Mouse (Mus musculus) heart, adult 2 months (tissue): ENCODE results near the gene Opn1sw. TPM values are rescaled to one million over a fixed set of nuclear protein-coding genes. Genes with fewer than 3 reads are reported as not detected.

ENCODE experiments used
- DNase-seq, 2 experiments: peaks; one replicate each; pipeline ENCODE4 v3.0.0; 2021
- H3K27ac ChIP-seq: fragments of 200-600 bp; 2 replicates; pipeline ENCODE4 v1.8.1; 2022
- H3K27me3 ChIP-seq: fragments of 200-500 bp; 2 replicates; pipeline ENCODE4 v1.6.1; 2012; ENCODE audit warnings: mild to moderate bottlenecking, low read length, inconsistent platforms, mixed read lengths; ENCODE audit not compliant: control insufficient read depth, insufficient read depth
- H3K36me3 ChIP-seq: fragments of 200-500 bp; 2 replicates; pipeline ENCODE4 v1.6.1; 2012; ENCODE audit warnings: low read length, inconsistent platforms; ENCODE audit not compliant: control insufficient read depth, insufficient read depth
- H3K4me1 ChIP-seq: fragments of 200-500 bp; 2 replicates; pipeline ENCODE4 v1.6.1; 2011; ENCODE audit warnings: low read length; ENCODE audit not compliant: control insufficient read depth, insufficient read depth
- H3K4me3 ChIP-seq: fragments of 200-600 bp; 2 replicates; pipeline ENCODE4 v1.8.1; 2022
- H3K79me2 ChIP-seq: fragments of 200-500 bp; replicated peaks from 2 replicates; pipeline ENCODE4 v1.6.1; 2012; ENCODE audit warnings: mild to moderate bottlenecking, inconsistent platforms, low read length, moderate library complexity, mixed read lengths; ENCODE audit not compliant: control insufficient read depth, insufficient read depth
- H3K9ac ChIP-seq: fragments of 200-500 bp; 2 replicates; pipeline ENCODE4 v1.6.1; 2012; ENCODE audit warnings: low read depth, mild to moderate bottlenecking, control low read depth, inconsistent platforms, low read length, mixed read lengths
- CTCF ChIP-seq: fragments of 200-600 bp; IDR thresholded peaks from 2 replicates; pipeline ENCODE4 v1.8.1; 2022; ENCODE audit warnings: antibody characterized with exemption, mild to moderate bottlenecking, moderate library complexity
- EP300 ChIP-seq: fragments of 200-500 bp; IDR thresholded peaks from 2 replicates; pipeline ENCODE4 v1.6.1; 2011; ENCODE audit warnings: low read depth, low read length, control low read depth; ENCODE audit not compliant: insufficient read depth
- POLR2A ChIP-seq: fragments of 200-500 bp; IDR thresholded peaks from 2 replicates; pipeline ENCODE4 v1.6.1; 2011; ENCODE audit warnings: mild to moderate bottlenecking, low read depth, low read length, control low read depth; ENCODE audit not compliant: insufficient read depth
- WGBS: fragments of 180-500 bp; shearing (Covaris S2); methylation state at CpG from one replicate; pipeline ENCODE4 v1.1.7; 2018; 5-methylcytosine and 5-hydroxymethylcytosine counted together
- intact Hi-C: fragments of 180-260 bp; cut with DNase I; formaldehyde crosslinking; loops from one replicate; pipeline ENCODE4 v1.15.1; 2025
- polyA plus RNA-seq: library from polyadenylated mRNA; depleted of rRNA; stranded (reverse); fragments of >200 nt; gene quantifications from 2 replicates; pipeline ENCODE4 v1.2.3, GENCODE M21; 2012
- total RNA-seq, 2 experiments: library from RNA; stranded (reverse); gene quantifications; 2 replicates each; pipeline ENCODE4 v1.2.3; 2021

Opn1sw gene
- total and polyA plus RNA-seq, 3 experiments: not detected

DNA sequence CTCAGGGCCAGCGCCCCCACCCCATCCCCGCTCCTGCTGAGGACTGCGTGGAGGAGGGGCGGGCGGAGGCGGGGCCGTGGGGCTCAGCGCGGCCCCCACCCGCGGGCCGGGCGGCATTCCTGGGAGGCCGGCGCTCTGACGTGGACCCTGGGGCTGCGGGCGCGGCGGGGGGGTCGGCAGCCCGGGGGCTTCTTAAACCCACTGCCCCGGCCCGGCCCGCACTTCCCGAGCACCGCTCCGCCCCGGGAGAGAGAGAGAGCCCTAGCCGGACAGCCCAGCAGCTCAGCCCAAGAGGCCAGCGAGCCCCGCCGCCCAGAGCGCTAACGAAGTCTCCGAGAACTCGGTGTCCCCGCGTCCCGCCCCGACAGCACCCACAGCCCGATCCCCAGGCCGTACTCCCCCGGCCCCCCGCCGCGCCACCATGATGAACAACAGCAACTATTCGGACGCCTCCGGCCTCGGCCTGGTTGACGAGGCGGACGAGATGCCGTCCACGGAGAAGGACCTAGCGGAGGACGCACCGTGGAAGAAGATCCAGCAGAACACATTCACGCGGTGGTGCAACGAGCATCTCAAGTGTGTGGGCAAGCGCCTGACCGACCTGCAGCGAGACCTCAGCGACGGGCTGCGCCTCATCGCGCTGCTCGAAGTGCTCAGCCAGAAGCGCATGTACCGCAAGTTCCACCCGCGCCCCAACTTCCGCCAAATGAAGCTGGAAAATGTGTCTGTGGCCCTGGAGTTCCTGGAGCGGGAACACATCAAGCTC, 45.0 kb upstream of the Opn1sw start, which contains the start of gene Flnc:
Flnc (plus strand) TSS at position 219 of the 766 bp plus-strand sequence.
- peak within 1 kb of the TSS; percentile 89 for H3K27ac ChIP-seq
- intact Hi-C loops: loop anchor here (5.0 kb wide), 1 partner anchor 71 kb away; no protein-coding TSS in a partner anchor
- WGBS: under 1% methylated on average over 72 of the region's 77 CpGs
- H3K4me1 ChIP-seq: no peaks in the 10 kb centered on the region; the same call in 1 of the 2 replicates
- H3K4me3 ChIP-seq: peak within 1 kb of the TSS; percentile 65
- no peaks in the 10 kb centered on the region for H3K79me2 ChIP-seq
- TF ChIP-seq EP300: 0 out of 2 replicates have a peak, but pooled peaks have one; percentile 10
- TF ChIP-seq POLR2A: no peak; the same call in 1 of the 2 replicates
- H3K9ac ChIP-seq: peak within 1 kb of the TSS; percentile 79
- H3K36me3 ChIP-seq: no peaks in the 10 kb centered on the region
- DNase-seq: peak; percentile 74 to 78
- no peaks in the 10 kb centered on the region for H3K27me3 ChIP-seq

GRCm38 (mm10) chr6:29432676-29433037, 44.4 kb upstream of the Opn1sw start:
- H3K4me1 ChIP-seq: no peaks in the 10 kb centered on the region; the same call in 1 of the 2 replicates

GRCm38 (mm10) chr6:29432156-29432555, 43.9 kb upstream of the Opn1sw start:
- no peaks in the 10 kb centered on the region for H3K79me2 ChIP-seq
- 50% methylated on average over 3 of the region's 3 CpGs for WGBS
- no peaks in the 10 kb centered on the region for H3K27me3 ChIP-seq
- TF ChIP-seq EP300: no peak
- TF ChIP-seq CTCF: no peak
- TF ChIP-seq POLR2A: no peak
- intact Hi-C loops: loop anchor here (5.0 kb wide), 1 partner anchor 70 kb away; no protein-coding TSS in a partner anchor
- H3K36me3 ChIP-seq: no peaks in the 10 kb centered on the region
- peak overlapping the region; percentile 89 for H3K27ac ChIP-seq
- H3K4me3 ChIP-seq: no peak overlapping the region; the same call in 1 of the 2 replicates
- peak overlapping the region; percentile 23; the same call in 1 of the 2 replicates for H3K9ac ChIP-seq
- no peaks in the 10 kb centered on the region; the same call in 1 of the 2 replicates for H3K4me1 ChIP-seq
- DNase-seq: peak; percentile 51 to 60

More at GRCm38 (mm10) chr6:29432676-29433037, 44.4 kb upstream of the Opn1sw start:
- peak overlapping the region; percentile 79 for H3K9ac ChIP-seq
- H3K27me3 ChIP-seq: no peaks in the 10 kb centered on the region
- intact Hi-C loops: loop anchor here (5.0 kb wide), 1 partner anchor 70 kb away; no protein-coding TSS in a partner anchor
- peak overlapping the region; percentile 89 for H3K27ac ChIP-seq
- no peak for DNase-seq
- TF ChIP-seq POLR2A (no peak), EP300 (no peak), CTCF (no peak)
- H3K36me3 ChIP-seq: no peaks in the 10 kb centered on the region
- peak overlapping the region; percentile 65 for H3K4me3 ChIP-seq
- no peaks in the 10 kb centered on the region for H3K79me2 ChIP-seq

GRCm38 (mm10) chr6:29431473-29431872, 43.2 kb upstream of the Opn1sw start:
- TF ChIP-seq POLR2A: no peak
- TF ChIP-seq CTCF: no peak
- 0 out of 2 replicates have a peak, but pooled peaks have one; percentile 46 for TF ChIP-seq EP300
- H3K36me3 ChIP-seq: no peaks in the 10 kb centered on the region
- H3K4me1 ChIP-seq: no peaks in the 10 kb centered on the region; the same call in 1 of the 2 replicates
- intact Hi-C loops: loop anchor here (1.0 to 5.0 kb wide), 2 partner anchors 42 to 69 kb away; no protein-coding TSS in a partner anchor
- H3K4me3 ChIP-seq: peak overlapping the region; percentile 2; the same call in 1 of the 2 replicates
- H3K79me2 ChIP-seq: no peaks in the 10 kb centered on the region
- H3K27me3 ChIP-seq: no peaks in the 10 kb centered on the region
- H3K9ac ChIP-seq: no peak overlapping the region
- 47% methylated on average over 5 of the region's 5 CpGs for WGBS
- peak; percentile 51 to 74 for DNase-seq
- H3K27ac ChIP-seq: peak overlapping the region; percentile 89

DNA sequence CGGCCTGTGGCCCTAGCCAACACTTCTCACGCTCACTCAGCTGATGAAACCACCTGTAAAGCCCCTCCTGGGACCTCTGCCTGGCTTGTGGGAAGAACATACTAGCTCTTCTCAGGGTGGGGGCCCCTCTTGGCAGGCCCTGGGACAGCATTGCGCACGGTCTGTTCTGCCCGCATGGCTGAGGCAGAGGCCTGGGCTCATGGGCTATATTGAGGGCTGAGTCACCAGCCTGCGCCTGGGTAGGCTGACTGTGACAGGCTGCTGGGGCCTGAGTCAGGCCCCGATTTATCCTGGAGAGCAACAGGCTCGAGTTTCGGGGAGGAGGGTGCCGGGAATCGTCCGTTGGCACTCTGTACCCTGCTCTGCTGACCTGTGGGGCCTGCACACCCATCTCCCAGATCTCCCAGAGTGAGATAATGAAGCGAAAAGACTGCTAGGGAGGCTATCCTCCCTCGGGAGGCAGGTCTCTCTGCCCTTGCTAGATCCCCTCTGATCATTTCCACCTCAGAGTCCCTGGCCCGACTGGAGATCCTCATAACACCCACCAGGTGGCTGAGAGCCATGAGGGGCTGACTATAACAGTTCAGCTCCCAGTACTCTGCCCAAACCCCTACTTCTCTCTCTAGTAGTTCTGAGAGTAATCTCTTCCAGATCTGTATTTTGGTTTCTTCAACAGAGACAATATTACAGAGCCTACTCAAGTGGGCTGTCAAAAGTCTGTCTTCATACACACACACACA, 42.6 kb upstream of the Opn1sw start:
- H3K4me3 ChIP-seq: no peak overlapping the region
- H3K27ac ChIP-seq: peak overlapping the region; percentile 89
- H3K79me2 ChIP-seq: no peaks in the 10 kb centered on the region
- 53% methylated on average over 15 of the region's 15 CpGs for WGBS
- DNase-seq: peak; percentile 41 to 49
- H3K9ac ChIP-seq: peak overlapping the region; percentile 12; the same call in 1 of the 2 replicates
- no peaks in the 10 kb centered on the region for H3K36me3 ChIP-seq
- no peaks in the 10 kb centered on the region; the same call in 1 of the 2 replicates for H3K4me1 ChIP-seq
- intact Hi-C loops: loop anchor here (1.0 to 5.0 kb wide), 2 partner anchors 42 to 69 kb away; no protein-coding TSS in a partner anchor
- TF ChIP-seq EP300 (no peak), POLR2A (no peak), CTCF (no peak)
- no peaks in the 10 kb centered on the region for H3K27me3 ChIP-seq
